Mouse (Mus musculus): Measurements from ENCODE around the gene Apol6.

Gene Apol6

DNA sequence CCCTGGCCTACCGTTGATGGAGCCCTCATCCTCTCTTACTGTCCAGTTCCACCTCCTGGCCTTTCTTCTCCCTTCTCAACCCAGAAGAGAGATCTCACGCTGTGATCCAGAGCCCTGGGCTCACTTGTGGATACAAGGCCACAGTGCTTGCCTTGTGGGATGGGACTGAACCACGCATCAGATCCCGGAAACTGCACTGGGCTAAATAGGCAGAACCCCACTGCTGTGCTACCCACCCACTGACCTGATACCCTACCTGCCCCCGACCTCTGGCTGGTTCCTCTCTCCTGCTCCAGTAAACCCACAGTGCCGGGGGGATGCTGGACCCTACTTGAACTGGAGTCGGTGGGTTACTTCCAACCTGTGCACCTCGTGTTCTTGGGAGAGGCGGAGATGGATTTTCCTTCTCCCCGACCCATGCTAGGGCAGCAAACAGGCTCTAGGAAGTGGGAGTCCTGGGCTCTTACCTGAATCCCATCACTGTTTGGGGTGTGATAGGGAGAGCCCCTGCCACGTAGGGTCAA lies 26.3 kb downstream of the Apol6 start:
- DNase-seq (ENCODE audit: low read depth), result peak; percentile 18

DNA sequence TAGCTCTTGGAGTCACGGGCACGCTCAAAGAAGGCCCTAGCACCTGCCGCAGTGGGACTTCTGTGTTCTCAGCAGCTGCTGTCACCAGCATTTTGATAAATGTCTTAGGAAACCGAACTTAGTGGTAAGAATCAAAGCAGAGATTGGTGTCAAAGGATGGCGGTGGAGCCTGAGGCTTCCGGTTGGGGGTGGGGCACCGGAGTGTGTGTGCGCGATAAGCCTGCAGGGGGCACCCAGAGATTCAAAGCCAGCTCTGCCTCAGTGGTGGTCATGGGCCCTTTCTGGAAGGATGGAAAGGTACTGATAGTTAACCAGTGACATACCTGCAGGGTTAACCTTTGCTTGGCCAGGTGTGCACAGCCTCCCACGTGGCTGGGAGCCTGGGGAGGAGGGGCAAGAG lies 27.0 kb downstream of the Apol6 start:
- peak; percentile 88 for DNase-seq (ENCODE audit: low read depth)

DNA sequence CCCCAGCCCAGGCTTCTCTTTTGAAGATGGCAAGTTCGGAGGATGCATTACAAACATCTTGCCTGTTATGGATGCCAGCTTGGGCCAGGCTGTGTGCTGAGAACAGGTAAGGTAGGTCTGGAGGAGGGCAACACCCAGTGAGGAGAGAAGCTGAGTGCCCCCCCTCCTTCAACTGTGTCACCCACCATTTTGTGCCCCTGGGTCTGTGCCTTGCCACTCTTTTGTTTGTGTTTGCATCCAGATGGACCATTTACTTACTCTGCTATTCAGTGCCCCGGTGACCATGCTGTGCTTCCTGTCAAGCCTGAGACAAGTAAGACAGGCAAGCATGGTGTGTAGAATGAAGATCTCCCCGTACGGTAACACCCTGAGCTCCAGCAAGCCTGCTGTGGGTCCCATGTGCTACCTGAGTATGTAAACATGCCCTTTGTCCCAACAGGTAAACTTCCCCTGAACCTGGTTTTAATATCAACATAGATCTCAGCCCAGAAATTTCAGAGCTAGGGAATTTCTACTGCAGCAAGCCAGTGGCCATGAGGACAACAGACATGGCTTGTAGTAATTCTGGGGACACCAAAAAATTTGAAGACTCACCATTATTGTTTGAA lies 28.1 kb downstream of the Apol6 start:
- DNase-seq (ENCODE audit: low read depth), result peak; percentile 9

DNA sequence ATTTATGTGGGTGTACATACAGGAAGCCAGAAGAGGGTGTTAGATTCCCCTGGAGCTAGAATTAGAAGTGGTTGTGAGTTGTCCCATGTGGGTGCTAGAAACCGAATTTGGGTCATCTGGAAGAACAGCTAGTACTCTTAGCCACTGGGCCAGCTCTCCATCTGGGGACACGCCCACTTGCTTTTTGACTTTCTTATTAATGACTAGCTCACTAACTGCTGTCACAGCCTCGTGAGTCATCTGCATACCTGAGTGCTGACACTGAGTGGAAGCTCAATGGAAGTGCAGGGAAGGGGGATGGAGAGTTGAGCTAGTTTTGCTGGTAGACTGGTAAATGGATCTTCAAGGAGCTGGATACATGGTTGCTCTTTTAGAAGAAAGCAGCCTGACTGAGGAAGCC lies 32.0 kb downstream of the Apol6 start:
- DNase-seq (ENCODE audit: low read depth), result no peak

DNA sequence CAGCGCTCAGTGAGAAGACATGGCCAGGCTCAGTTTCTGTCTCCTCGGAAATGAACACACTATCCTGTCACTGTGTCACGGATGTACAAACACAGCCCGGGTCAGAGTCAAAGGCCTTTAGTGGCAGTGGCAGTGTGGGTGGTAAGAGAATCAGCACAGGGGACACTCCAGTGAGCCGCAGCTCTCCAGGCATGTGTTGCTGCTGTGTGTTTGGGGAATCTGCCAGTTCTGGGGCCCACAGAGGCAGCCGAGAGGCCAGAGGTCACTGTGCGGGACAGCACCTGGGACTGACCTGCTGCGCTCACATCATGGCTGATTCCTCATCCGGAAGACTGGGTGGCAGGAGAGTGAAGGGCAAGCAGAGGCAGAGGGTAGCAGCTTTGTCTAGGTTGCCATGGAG lies 33.4 kb downstream of the Apol6 start:
- no peak for DNase-seq (ENCODE audit: low read depth)

DNA sequence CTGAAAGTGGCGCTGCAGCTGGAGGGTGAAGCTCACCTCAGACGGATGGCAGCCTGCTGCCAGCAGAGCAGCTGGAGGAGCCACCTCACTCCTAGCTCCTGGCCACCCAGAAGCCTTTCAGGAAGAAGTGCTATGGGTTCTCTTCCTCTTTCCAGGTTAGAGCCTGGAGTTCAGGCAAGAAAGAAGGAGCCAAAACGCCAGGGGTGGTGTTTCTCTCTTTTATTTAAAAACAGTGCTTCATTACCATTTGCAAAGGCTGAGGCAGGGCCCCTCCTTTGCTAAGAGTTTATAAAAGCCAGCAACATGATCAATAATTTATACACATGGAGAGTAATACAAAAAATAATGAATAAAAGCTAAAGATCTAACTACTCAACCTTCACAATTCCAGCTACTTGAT lies 34.3 kb downstream of the Apol6 start:
- DNase-seq (ENCODE audit: low read depth), result no peak

DNA sequence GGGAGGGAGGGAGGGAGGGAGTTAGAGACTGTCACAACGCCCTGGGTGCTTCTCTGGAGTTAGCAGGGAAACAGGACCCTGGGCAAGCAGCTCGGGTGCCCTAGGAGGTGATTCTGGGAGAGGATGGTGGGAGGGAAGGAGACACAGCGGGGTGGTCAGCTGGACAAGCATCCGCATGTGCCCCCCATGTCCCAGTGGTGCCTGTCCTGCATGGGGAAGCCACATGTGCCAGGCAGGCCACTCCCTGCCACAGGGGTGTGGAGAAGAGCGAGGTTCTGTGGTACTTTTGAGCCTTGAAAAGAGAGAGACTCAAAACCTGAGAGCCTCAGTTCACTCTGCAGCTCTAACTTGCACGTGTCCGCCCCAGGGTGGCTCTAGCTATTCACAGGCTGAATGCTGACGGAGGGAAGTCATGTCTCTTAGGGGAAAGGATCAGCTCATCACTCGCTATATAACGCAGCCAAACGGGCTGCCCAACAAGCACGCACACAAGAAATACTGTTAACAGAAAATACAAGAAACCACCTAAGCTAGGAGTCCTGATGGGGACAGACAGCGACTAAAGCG lies 34.8 kb downstream of the Apol6 start:
- DNase-seq (ENCODE audit: low read depth), result no peak

DNA sequence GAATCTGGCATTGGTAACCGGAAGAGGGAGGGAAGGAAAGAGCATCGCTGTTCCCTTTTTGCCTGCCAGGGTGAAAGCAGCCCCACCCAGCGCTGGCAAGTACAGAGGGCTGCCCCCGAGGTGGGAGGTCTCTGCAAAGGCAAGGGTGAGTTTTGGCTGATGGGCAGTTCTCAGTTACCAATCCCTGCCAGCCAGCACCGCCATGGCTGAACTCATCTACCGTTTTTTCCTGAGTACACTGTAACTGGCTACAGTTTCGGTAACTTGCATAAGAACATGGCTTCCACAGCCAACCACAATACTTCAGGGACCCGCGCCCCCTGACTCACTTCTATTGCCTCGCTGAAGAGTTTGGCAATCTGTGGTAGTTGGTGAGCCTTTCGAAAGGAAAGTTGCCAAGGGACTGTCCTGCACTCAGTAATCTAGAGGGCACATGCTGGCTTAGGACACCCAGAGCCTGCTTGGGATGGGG lies 35.4 kb downstream of the Apol6 start:
- DNase-seq (ENCODE audit: low read depth), result no peak

DNA sequence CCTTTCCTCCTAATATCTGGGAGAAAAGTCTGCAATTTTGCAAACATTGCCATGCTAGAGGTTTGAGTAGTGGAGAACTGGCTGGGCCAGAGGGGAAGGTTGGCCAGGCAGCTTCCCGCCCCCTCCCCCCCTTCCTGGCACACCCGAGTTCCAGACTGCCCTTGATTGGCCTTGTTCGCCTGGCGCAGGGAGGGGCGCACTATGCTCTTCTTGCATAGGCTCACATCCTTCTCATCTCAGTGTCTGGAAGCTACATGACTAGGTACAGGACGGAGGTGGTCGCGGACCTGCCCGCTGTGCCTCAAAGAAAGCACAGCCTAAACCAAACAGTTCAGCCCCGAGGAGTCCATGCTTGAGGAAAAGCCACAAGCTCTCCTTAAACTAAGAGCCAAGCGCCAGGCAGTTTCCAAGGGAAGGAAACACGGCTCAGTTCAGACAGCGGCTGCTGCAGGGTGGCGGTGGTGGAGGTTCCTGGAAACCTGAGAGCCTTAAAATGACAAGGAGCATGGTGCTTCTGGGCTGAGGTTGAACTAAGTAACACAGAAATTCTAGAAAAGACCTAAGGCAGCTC lies 36.2 kb downstream of the Apol6 start:
- DNase-seq (ENCODE audit: low read depth), result no peak

DNA sequence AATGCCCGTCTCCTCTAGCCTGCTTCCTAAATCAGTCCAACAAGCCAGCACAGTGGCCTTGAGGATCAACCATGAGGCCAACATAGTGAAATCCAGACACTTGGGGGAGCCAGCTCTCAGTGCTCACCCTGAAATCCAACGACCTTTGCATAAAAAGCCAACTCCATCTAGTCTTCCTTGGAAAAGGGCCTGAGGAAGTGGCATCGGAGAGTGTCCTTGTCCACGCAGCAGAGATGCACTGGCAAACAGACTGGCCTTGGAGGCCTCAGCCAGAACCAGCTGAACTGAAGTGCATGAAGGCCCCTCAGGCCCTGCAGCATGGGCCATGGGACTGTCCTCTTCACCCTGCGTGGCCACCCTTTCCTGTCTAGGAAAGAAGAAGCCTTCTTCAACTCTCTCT lies 36.9 kb downstream of the Apol6 start:
- no peak for DNase-seq (ENCODE audit: low read depth)

DNA sequence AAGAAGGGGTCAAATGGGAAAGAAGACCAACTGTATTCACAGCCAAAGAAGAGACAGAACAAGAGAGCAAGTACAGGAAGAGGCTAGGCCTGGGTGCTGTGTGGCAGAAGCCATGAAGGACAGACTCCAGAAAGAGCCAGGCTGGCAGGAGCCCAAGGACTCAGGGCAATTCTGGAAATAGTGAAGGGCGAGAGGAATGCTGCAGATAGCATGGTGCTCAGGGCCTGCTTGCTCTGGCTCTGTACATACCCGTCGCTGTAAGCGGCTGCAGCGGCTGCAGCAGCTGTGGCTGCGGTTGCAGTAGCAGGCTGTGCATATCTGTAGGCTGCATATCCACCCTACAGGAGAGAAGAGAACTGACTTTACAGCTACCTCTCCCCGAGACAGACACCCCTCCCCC lies 41.3 kb downstream of the Apol6 start:
- no peak for DNase-seq (ENCODE audit: low read depth)

DNA sequence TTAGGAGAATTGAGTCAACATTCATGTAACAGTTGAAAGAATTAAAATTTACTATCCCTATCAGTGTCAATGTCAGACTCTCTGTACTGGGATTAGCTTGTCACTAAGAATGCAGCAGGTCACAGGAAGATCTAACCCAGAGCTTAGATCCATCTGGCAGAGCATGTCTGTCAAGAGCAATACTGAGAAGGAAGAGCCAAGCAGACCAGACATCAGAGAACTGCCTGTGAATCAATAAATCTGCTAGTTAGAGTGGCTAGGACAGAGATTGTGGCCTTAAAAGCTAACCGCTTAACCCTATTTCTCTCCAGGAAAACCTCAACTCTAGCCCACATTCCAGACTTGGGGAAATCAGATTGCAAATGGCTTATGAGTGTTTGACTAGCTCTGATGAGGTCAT lies 42.0 kb downstream of the Apol6 start:
- no peak for DNase-seq (ENCODE audit: low read depth)

DNA sequence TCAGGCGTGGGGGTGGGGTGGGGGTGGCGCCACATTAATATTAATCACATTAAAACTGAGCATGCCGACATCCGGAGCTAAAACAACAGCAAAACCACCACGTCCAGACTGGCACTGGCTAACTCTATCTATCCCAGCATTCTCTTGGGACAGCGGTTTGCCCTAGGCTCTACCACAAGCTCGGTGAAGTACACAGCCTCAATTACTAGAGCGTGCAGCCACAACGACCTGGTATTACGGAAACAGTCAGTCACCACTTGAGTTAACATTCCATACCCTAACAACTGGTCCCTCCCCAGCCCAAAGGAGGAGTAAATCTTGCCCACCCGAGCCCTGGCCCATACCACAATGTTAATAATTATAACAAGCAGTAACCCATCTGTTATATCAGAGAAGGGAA lies 44.7 kb downstream of the Apol6 start:
- DNase-seq (ENCODE audit: low read depth), result no peak

DNA sequence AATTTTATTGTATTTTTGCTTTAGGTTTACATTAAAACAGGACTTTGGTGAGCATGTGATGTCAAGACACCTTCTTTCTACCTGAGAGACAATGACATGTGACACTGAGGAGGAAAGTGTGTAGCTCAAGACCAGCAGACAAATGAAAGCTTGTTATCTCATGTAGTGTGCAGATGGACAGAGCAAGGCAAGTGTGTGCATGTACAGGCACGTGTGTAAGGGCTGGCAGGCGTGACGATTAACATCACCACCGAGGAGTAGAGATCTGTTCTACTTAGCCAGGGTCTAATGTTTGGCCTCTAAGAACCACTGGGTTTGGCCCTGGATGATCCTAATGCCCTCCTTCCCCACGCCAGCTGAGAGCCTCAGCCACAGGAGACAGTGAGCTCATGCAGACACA lies 46.0 kb downstream of the Apol6 start:
- no peak for DNase-seq (ENCODE audit: low read depth)

DNA sequence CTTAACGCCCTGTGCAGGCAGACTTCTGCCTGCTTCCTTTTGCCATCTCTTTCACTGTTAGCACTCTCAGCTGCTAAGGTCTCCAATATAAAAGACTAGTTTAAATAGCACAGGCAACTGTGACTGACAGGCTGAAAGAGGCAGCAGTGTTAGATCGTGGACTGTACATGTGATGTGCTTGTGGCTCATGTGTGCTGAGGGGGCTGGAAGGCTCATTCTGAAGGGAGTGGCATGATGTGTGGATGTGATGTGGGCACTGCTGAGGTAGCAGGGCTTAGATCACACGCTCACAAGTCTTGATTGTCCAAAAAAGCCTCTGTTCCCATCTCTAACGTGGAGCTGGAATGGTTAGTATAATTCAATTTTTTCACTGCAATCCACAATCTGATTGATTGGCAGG lies 46.9 kb downstream of the Apol6 start:
- no peak for DNase-seq (ENCODE audit: low read depth)

DNA sequence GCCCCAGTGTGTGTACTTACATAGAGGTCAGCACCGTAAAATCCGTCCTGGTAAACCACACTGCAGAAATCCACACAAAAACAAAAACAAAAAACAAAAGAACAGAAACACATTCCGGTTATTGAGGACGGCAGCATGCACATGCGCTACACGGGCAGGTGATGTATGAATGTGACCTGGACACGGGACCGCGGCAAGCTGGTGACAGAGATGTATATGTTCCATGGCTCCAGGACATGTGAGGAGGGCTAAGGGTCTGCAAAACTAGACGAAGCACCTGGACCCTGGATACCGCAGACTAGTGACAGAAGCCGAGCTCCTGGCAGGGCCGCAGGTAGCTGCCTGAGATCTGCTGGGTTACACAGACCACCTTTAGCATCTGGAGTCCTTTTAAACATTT lies 49.9 kb downstream of the Apol6 start:
- DNase-seq (ENCODE audit: low read depth), result no peak

DNA sequence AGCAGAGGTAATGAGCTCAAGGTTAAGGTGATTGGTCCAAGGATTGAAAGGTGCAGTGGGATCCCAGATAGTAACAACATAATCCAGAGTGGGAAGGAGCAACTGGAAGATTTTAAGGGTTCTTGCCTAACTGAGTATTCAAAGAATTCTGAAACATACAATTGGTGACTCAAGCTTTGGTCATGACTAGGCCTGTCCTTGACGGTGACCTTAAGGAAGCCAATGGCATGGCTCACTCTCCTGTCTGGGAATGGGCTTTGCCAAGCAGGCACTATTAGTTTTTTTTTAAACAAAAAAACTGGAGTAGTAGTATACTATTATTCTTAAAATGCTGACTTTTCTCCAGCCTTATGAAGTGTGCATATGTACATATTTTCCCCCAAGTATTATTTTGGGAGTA lies 50.7 kb downstream of the Apol6 start:
- no peak for DNase-seq (ENCODE audit: low read depth)

DNA sequence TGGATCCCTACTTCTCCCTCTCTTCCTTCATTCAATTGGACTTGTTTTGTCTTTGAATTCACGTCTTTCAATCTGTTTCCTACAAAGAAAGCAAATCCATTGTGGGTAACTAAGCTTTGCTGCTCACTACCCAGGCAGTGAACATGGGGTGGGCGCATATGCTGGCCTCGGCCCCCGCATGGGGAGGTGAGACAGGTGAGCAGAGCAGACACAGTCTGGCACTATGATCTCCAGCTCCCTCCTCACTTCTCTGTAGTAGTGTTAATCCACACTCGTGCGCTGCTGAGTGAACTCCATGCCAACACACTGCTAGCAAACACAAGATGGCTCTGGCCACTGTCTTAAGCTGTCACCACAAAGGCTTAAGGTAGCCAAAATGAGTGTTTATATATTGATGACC lies 52.8 kb downstream of the Apol6 start:
- DNase-seq (ENCODE audit: low read depth), result no peak

DNA sequence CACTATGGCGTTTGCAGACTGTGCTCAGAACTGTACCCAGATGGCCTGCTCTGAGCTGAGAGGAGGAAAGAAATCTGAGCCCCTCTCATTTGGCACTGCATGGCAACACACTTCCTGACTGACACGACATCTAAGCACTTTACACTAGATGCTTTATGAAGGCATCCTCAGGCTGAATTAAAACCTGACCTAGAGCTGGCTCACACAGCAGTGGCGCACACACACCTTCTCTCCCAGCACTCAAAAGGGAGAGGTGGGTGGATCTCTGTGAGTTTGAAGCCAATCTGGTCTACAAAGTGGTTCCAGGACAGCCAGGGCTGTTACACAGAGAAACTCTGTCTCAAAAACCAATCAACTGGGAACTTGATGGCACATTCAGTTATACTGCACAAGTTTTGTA lies 55.2 kb downstream of the Apol6 start:
- no peak for DNase-seq (ENCODE audit: low read depth)

DNA sequence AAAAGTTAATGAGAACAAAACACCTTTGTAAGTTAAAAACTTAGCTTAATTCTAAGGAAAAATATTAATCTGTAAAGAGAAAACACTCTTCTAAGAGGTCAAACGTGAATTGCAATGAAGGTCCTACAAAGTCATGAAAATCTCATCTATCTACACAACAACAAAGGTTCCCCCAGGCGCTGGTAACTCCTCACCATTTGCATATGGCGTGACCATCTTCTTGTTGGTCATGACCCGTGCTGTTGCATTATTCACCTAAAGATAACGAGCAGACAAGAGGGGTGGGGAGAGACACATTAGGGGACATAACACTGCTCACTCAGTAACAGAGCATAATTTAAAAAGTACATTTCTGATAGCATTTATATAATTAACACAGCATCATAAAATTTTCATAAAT lies 58.2 kb downstream of the Apol6 start:
- no peak for DNase-seq (ENCODE audit: low read depth)

DNA sequence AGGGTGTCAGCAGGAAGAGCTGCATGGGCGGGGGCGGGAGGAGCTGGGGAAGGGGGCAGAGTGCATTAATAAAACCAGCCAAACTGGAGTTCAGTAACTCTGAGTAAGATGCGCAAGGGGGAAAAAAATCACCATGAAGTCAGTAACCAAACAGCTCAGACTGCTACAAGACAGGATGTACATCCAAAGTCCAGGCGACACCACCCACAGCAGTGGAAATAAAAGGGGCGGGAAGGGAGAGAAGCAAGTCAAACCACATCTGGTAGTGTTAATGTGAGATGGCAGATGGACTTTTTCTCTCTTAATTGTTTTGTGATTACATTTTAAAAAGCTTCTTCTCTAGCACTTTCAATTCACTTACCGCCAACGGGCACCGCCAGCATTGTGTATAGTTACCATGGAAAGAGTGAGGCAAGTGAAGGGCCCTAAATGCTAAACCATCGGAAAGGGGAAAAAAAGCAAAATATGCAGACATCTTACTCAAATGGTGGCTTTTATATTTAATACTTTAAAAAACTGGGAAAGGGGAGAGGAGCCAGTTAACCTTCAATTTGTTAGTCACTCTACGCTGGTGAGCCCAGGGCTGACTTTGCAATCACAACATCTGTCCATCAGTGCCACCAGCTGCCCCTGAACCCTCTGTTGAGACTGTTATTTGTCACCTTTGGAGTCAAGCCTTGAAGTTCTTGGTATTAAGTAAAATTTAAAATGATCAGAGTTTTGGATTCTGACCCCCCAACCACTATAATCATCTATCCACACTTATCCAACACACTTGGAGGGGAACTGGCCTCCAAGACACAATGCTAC lies 60.0 kb downstream of the Apol6 start:
- DNase-seq (ENCODE audit: low read depth), result no peak

DNA sequence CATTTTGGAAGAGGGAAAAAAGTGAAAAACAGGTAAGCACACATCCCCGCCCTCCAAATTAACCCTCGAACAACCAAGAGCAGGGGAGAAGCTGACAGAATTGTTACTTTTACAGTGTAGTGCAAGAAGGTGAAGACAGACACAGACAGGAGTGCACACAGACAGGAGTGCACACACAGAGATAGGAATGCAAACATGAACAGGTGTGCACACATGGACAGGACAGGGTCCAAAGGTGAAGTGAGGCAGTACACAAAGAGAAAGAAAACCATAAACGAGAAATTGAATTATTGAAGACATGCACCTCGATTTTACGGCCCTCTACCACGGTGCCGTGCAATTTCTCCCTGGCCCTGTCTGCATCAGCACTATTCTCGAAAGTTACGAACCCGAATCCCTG lies 60.7 kb downstream of the Apol6 start:
- no peak for DNase-seq (ENCODE audit: low read depth)
